Mouse (Mus musculus): ENCODE measurements around the gene Gm10031. TPM values are rescaled to one million over a fixed set of nuclear protein-coding genes. Genes with fewer than 3 reads are reported as not detected.

Gene Gm10031
- polyA plus RNA-seq, 1 experiment from 2014 or later, result 0.69 TPM

GRCm38 (mm10) chr1:156559641-156560020 is 35.8 kb downstream of the Gm10031 start:
- H3K36me3 ChIP-seq (ENCODE audit: control insufficient read depth, insufficient read depth, low read length), result no peaks in the 10 kb centered on the region
- DNase-seq (ENCODE audit: low spot score), result no peak
- H3K27ac ChIP-seq (ENCODE audit: low read depth), result peak overlapping the region; percentile 88; the same call in 1 of the 2 replicates
- H3K4me1 ChIP-seq (replicated peaks; ENCODE audit: control insufficient read depth, insufficient read depth, low read length), result peaks cover 9% of the 10 kb centered on the region
- H3K4me2 ChIP-seq (ENCODE audit: low read length), result peak overlapping the region; percentile 80
- H3K9me3 ChIP-seq (ENCODE audit: control insufficient read depth, low read length), result no peaks in the 10 kb centered on the region
- no peaks in the 10 kb centered on the region for H3K27me3 ChIP-seq (replicated peaks; ENCODE audit: control insufficient read depth, insufficient read depth, low read length)
- peak overlapping the region; percentile 99 for H3K9ac ChIP-seq (ENCODE audit: low read length)
- ATAC-seq (replicated peaks; ENCODE audit: low FRiP score, low TSS enrichment, low read depth), result no peak
- peak overlapping the region; percentile 80 for H3K4me3 ChIP-seq (ENCODE audit: low read depth, low read length)
- WGBS, result 8% methylated on average over 8 of the region's 8 CpGs

GRCm38 (mm10) chr1:156560500-156560899 is 36.7 kb downstream of the Gm10031 start:
- no peak overlapping the region for H3K27ac ChIP-seq (ENCODE audit: low read depth)
- no peaks in the 10 kb centered on the region for H3K27me3 ChIP-seq (replicated peaks; ENCODE audit: control insufficient read depth, insufficient read depth, low read length)
- no peak overlapping the region for H3K4me3 ChIP-seq (ENCODE audit: low read depth, low read length)
- WGBS, result 89% methylated on average over 9 of the region's 9 CpGs
- no peaks in the 10 kb centered on the region for H3K36me3 ChIP-seq (ENCODE audit: control insufficient read depth, insufficient read depth, low read length)
- H3K4me1 ChIP-seq (replicated peaks; ENCODE audit: control insufficient read depth, insufficient read depth, low read length), result peaks cover 9% of the 10 kb centered on the region
- no peaks in the 10 kb centered on the region for H3K9me3 ChIP-seq (ENCODE audit: control insufficient read depth, low read length)
- DNase-seq (ENCODE audit: low spot score) (no peak), ATAC-seq (replicated peaks; ENCODE audit: low FRiP score, low TSS enrichment, low read depth) (no peak)
- H3K4me2 ChIP-seq (ENCODE audit: low read length), result peak overlapping the region; percentile 80; the same call in 1 of the 2 replicates
- no peak overlapping the region for H3K9ac ChIP-seq (ENCODE audit: low read length)

GRCm38 (mm10) chr1:156565328-156565727 is 41.5 kb downstream of the Gm10031 start:
- 83% methylated on average over 2 of the region's 2 CpGs for WGBS
- H3K4me2 ChIP-seq (ENCODE audit: low read length), result no peak overlapping the region

GRCm38 (mm10) chr1:156566132-156566531 is 42.3 kb downstream of the Gm10031 start:
- H3K4me1 ChIP-seq (replicated peaks; ENCODE audit: control insufficient read depth, insufficient read depth, low read length), result peaks cover 3% of the 10 kb centered on the region; the same call in 1 of the 2 replicates
- no peak for DNase-seq (ENCODE audit: low spot score)
- H3K9ac ChIP-seq (ENCODE audit: low read length), result no peak overlapping the region
- no peaks in the 10 kb centered on the region for H3K36me3 ChIP-seq (ENCODE audit: control insufficient read depth, insufficient read depth, low read length)
- no peak overlapping the region for H3K4me2 ChIP-seq (ENCODE audit: low read length)
- WGBS, result 96% methylated on average over 3 of the region's 3 CpGs
- H3K27me3 ChIP-seq (replicated peaks; ENCODE audit: control insufficient read depth, insufficient read depth, low read length), result no peaks in the 10 kb centered on the region
- no peak for ATAC-seq (replicated peaks; ENCODE audit: low FRiP score, low TSS enrichment, low read depth)
- H3K9me3 ChIP-seq (ENCODE audit: control insufficient read depth, low read length), result no peaks in the 10 kb centered on the region
- no peak overlapping the region for H3K27ac ChIP-seq (ENCODE audit: low read depth)
- no peak overlapping the region for H3K4me3 ChIP-seq (ENCODE audit: low read depth, low read length)

More at GRCm38 (mm10) chr1:156565328-156565727, 41.5 kb downstream of the Gm10031 start:
- no peak overlapping the region for H3K4me3 ChIP-seq (ENCODE audit: low read depth, low read length)
- no peaks in the 10 kb centered on the region for H3K9me3 ChIP-seq (ENCODE audit: control insufficient read depth, low read length)
- DNase-seq (ENCODE audit: low spot score) (no peak), ATAC-seq (replicated peaks; ENCODE audit: low FRiP score, low TSS enrichment, low read depth) (no peak)
- no peaks in the 10 kb centered on the region for H3K27me3 ChIP-seq (replicated peaks; ENCODE audit: control insufficient read depth, insufficient read depth, low read length)
- no peak overlapping the region for H3K9ac ChIP-seq (ENCODE audit: low read length)
- H3K36me3 ChIP-seq (ENCODE audit: control insufficient read depth, insufficient read depth, low read length), result no peaks in the 10 kb centered on the region
- H3K4me1 ChIP-seq (replicated peaks; ENCODE audit: control insufficient read depth, insufficient read depth, low read length), result peaks cover 4% of the 10 kb centered on the region
- H3K27ac ChIP-seq (ENCODE audit: low read depth), result no peak overlapping the region

- no peak for ATAC-seq (replicated peaks; ENCODE audit: low FRiP score, low TSS enrichment, low read depth)
- no peaks in the 10 kb centered on the region for H3K27me3 ChIP-seq (replicated peaks; ENCODE audit: control insufficient read depth, insufficient read depth, low read length)
- H3K4me2 ChIP-seq (ENCODE audit: low read length), result no peak overlapping the region
- no peak overlapping the region for H3K4me3 ChIP-seq (ENCODE audit: low read depth, low read length)
- H3K27ac ChIP-seq (ENCODE audit: low read depth), result no peak overlapping the region
- DNase-seq (ENCODE audit: low spot score), result no peak
- H3K4me1 ChIP-seq (replicated peaks; ENCODE audit: control insufficient read depth, insufficient read depth, low read length), result peaks cover 3% of the 10 kb centered on the region; the same call in 1 of the 2 replicates
- 80% methylated on average over 4 of the region's 4 CpGs for WGBS
- no peaks in the 10 kb centered on the region for H3K9me3 ChIP-seq (ENCODE audit: control insufficient read depth, low read length)
- no peaks in the 10 kb centered on the region for H3K36me3 ChIP-seq (ENCODE audit: control insufficient read depth, insufficient read depth, low read length)
- no peak overlapping the region for H3K9ac ChIP-seq (ENCODE audit: low read length)
Measured at GRCm38 (mm10) chr1:156569615-156570014, 45.8 kb downstream of the Gm10031 start.

DNA sequence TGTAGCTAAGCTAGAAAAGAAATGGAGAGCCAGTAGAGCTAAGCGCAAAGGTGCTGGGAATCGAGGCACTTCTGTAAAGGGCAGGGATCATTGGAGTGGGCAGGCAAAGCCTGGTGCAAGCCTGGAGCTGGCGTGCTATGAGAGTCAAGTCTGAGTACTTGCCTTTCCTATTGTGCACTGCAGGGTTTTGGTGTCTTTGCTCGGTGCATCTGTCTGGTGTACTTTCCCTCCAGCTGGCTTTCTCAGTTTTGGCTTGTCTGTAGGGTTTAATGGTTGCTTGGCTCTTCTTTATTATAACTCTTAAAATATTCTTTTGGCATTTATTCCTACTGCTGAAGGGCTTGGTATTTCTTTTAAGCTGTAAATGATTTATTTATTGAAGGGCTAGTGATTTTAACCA is 49.1 kb downstream of the Gm10031 start:
- H3K9ac ChIP-seq (ENCODE audit: low read length), result no peak overlapping the region
- H3K4me3 ChIP-seq (ENCODE audit: low read depth, low read length), result no peak overlapping the region
- H3K27ac ChIP-seq (ENCODE audit: low read depth), result no peak overlapping the region
- no peaks in the 10 kb centered on the region for H3K36me3 ChIP-seq (ENCODE audit: control insufficient read depth, insufficient read depth, low read length)
- ATAC-seq (replicated peaks; ENCODE audit: low FRiP score, low TSS enrichment, low read depth), result no peak
- no peak for DNase-seq (ENCODE audit: low spot score)
- peaks cover 2% of the 10 kb centered on the region; the same call in 1 of the 2 replicates for H3K4me1 ChIP-seq (replicated peaks; ENCODE audit: control insufficient read depth, insufficient read depth, low read length)
- no peak overlapping the region for H3K4me2 ChIP-seq (ENCODE audit: low read length)
- WGBS, result 77% methylated on average over 4 of the region's 4 CpGs
- no peaks in the 10 kb centered on the region for H3K27me3 ChIP-seq (replicated peaks; ENCODE audit: control insufficient read depth, insufficient read depth, low read length)
- H3K9me3 ChIP-seq (ENCODE audit: control insufficient read depth, low read length), result no peaks in the 10 kb centered on the region

Other genes with a start within 250 kb of the Gm10031 start
- 0.89 and 0.93 TPM in 2 replicates for gene Tdrd5, start 220.3 kb upstream of the Gm10031 start, polyA plus RNA-seq (2014; fragmentation: Nextera tagmentation; extraction: Ambion mirVana)
- 0.05 TPM in 1 of 2 replicates, not detected in the other for gene Nphs2, start 213.3 kb upstream of the Gm10031 start, polyA plus RNA-seq (2014; fragmentation: Nextera tagmentation; extraction: Ambion mirVana)
- 1,082 and 1,089 TPM in 2 replicates for gene Gm2000, start 158.0 kb upstream of the Gm10031 start, polyA plus RNA-seq (2014; fragmentation: Nextera tagmentation; extraction: Ambion mirVana)
- gene Axdnd1, start 102.9 kb upstream of the Gm10031 start, polyA plus RNA-seq (2014; fragmentation: Nextera tagmentation; extraction: Ambion mirVana), result 0.12 and 0.27 TPM in 2 replicates
- 62.7 and 64.0 TPM in 2 replicates for gene Soat1, start 49.7 kb upstream of the Gm10031 start, polyA plus RNA-seq (2014; fragmentation: Nextera tagmentation; extraction: Ambion mirVana)
- 4.7 and 5.1 TPM in 2 replicates for gene Abl2, start 34.8 kb downstream of the Gm10031 start, polyA plus RNA-seq (2014; fragmentation: Nextera tagmentation; extraction: Ambion mirVana)
- 6.3 and 6.4 TPM in 2 replicates for gene Tor3a, start 150.3 kb downstream of the Gm10031 start, polyA plus RNA-seq (2014; fragmentation: Nextera tagmentation; extraction: Ambion mirVana)
- 42.4 and 44.3 TPM in 2 replicates for gene Fam20b, start 195.1 kb downstream of the Gm10031 start, polyA plus RNA-seq (2014; fragmentation: Nextera tagmentation; extraction: Ambion mirVana)

Data from intestine, embryonic 14.5 days (tissue).